Mouse (Mus musculus) liver, embryonic 16.5 days (tissue): ENCODE measurements around the gene Ap4e1. TPM values are rescaled to one million over a fixed set of nuclear protein-coding genes. Genes with fewer than 3 reads are reported as not detected.
A peak's percentile ranks its signal among the peaks of the same experiment; 100 is the strongest.

ENCODE experiments used
- ATAC-seq: fragments of 200-750 bp; cut with Nextera tagmentation; 2 replicates; pipeline ENCODE4 v1.8.0; 2017; ENCODE audit warnings: low read depth, mild to moderate bottlenecking, moderate number of reproducible peaks, moderate library complexity
- H3K27ac ChIP-seq: fragments of 300-500 bp; sonication (generic); 2 replicates; pipeline ENCODE4 v1.5.1; 2014; ENCODE audit warnings: mild to moderate bottlenecking, low read length
- H3K27me3 ChIP-seq: fragments of 300-500 bp; sonication (generic); 2 replicates; pipeline ENCODE4 v1.6.1; 2014; ENCODE audit warnings: low read depth, low read length, mixed read lengths; ENCODE audit not compliant: control insufficient read depth, insufficient read depth
- H3K36me3 ChIP-seq: fragments of 300-500 bp; sonication (generic); 2 replicates; pipeline ENCODE4 v1.6.1; 2014; ENCODE audit warnings: mild to moderate bottlenecking; ENCODE audit not compliant: control insufficient read depth, insufficient read depth
- H3K4me1 ChIP-seq: fragments of 300-500 bp; sonication (generic); 2 replicates; pipeline ENCODE4 v1.6.1; 2014; ENCODE audit warnings: low read depth, low read length, mixed read lengths; ENCODE audit not compliant: control insufficient read depth
- H3K4me2 ChIP-seq: fragments of 300-500 bp; sonication (generic); 2 replicates; pipeline ENCODE4 v1.6.1; 2014; ENCODE audit warnings: low read depth, low read length, mixed read lengths
- H3K4me3 ChIP-seq: fragments of 300-500 bp; sonication (generic); 2 replicates; pipeline ENCODE4 v1.5.1; 2014; ENCODE audit warnings: low read depth, mild to moderate bottlenecking, low read length
- H3K9ac ChIP-seq: fragments of 300-500 bp; sonication (generic); 2 replicates; pipeline ENCODE4 v1.6.1; 2014; ENCODE audit warnings: low read depth, low read length
- H3K9me3 ChIP-seq: fragments of 300-500 bp; sonication (generic); replicated peaks from 2 replicates; pipeline ENCODE4 v1.6.1; 2016; ENCODE audit warnings: low read length; ENCODE audit not compliant: control insufficient read depth
- WGBS: fragments of 180-500 bp; shearing (Covaris S2); extraction: QIAGEN DNeasy Blood & Tissue Kit; methylation state at CpG from one replicate; pipeline ENCODE4 v1.1.7; 2014; ENCODE audit not compliant: insufficient replicate concordance; 5-methylcytosine and 5-hydroxymethylcytosine counted together
- polyA plus RNA-seq: library from polyadenylated mRNA; unstranded; fragments of >200 nt; fragmentation: Nextera tagmentation; extraction: Ambion mirVana; gene quantifications from 2 replicates; pipeline ENCODE4 v1.2.1, GENCODE M21; 2015

Ap4e1 gene
- polyA plus RNA-seq: 4.3 and 5.0 TPM in 2 replicates

GRCm38 (mm10) chr2:127008469-127008998 lies at the start of gene Ap4e1:
Gene Ap4e1 (plus strand): TSS chr2:127008717.
- peak; percentile 82 for ATAC-seq
- peak within 1 kb of the TSS; percentile 56 for H3K4me2 ChIP-seq
- under 1% methylated on average over 40 of the region's 40 CpGs for WGBS
- peaks cover 4% of the 10 kb centered on the region; the same call in 1 of the 2 replicates for H3K36me3 ChIP-seq
- H3K9ac ChIP-seq: peak within 1 kb of the TSS; percentile 84
- H3K9me3 ChIP-seq: no peaks in the 10 kb centered on the region
- H3K27me3 ChIP-seq: no peaks in the 10 kb centered on the region
- H3K27ac ChIP-seq: peak within 1 kb of the TSS; percentile 84
- peaks cover 8% of the 10 kb centered on the region for H3K4me1 ChIP-seq
- H3K4me3 ChIP-seq: peak within 1 kb of the TSS; percentile 89

GRCm38 (mm10) chr2:126961696-126962095 lies 46.8 kb upstream of the Ap4e1 start:
- H3K9ac ChIP-seq: no peak overlapping the region
- H3K4me3 ChIP-seq: no peak overlapping the region
- no peak overlapping the region for H3K27ac ChIP-seq
- no peak for ATAC-seq
- no peaks in the 10 kb centered on the region for H3K4me1 ChIP-seq
- 62% methylated on average over 2 of the region's 2 CpGs for WGBS
- no peak overlapping the region for H3K4me2 ChIP-seq
- no peaks in the 10 kb centered on the region for H3K27me3 ChIP-seq
- H3K9me3 ChIP-seq: no peaks in the 10 kb centered on the region
- H3K36me3 ChIP-seq: no peaks in the 10 kb centered on the region

GRCm38 (mm10) chr2:126977428-126977827 lies 31.1 kb upstream of the Ap4e1 start:
- Histone ChIP-seq H3K27ac (no peak overlapping the region), H3K36me3 (no peaks in the 10 kb centered on the region), H3K27me3 (no peaks in the 10 kb centered on the region), H3K4me1 (no peaks in the 10 kb centered on the region), H3K4me2 (no peak overlapping the region), H3K4me3 (no peak overlapping the region), H3K9ac (no peak overlapping the region), H3K9me3 (no peaks in the 10 kb centered on the region)
- 56% methylated on average over 6 of the region's 6 CpGs for WGBS
- ATAC-seq: no peak

DNA sequence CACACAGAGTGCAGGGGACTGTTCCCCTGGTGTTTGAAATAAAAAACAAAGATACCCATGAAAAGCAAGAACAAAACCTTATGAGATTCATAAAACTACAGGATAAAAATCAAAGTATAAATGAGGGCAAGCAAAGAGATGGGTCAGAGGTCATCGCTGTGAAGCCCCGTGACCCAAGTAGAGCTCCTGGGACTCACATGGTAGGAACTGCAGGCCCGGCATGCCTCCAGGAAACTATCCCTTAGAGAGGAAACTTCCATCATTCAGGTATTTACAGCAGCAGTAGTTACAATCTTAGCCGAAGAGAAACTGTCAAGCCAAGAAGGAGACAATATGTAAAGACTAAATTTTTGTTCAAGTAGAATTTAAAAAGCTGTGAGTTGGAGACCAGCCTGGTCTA lies 25.3 kb upstream of the Ap4e1 start:
- H3K27ac ChIP-seq: no peak overlapping the region
- no peaks in the 10 kb centered on the region for H3K36me3 ChIP-seq
- ATAC-seq: no peak
- no peak overlapping the region for H3K4me2 ChIP-seq
- H3K9ac ChIP-seq: no peak overlapping the region
- H3K4me1 ChIP-seq: no peaks in the 10 kb centered on the region
- H3K4me3 ChIP-seq: no peak overlapping the region
- H3K9me3 ChIP-seq: no peaks in the 10 kb centered on the region
- WGBS: 54% methylated on average over 4 of the region's 4 CpGs
- no peaks in the 10 kb centered on the region for H3K27me3 ChIP-seq

DNA sequence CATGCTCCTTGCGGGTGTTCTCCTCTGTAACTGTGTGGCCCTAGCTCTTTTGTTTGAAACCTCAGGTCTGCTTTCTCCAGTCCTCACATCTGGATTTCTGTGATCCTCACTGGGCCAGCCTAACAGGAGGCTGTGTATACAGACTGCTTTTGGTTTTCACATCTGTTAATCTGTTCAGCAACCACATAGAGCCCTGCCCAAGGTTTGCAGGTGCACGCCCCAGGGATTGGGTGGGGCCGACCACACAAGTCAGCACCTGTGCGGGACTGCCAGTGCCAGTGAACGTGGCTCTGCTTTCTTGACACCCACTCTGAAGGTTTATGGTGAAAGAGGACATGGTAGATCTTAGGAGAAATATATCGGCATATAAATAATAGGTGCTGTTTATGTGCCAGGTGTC lies 18.6 kb upstream of the Ap4e1 start:
- no peak overlapping the region for H3K4me2 ChIP-seq
- no peaks in the 10 kb centered on the region for H3K4me1 ChIP-seq
- 51% methylated on average over 6 of the region's 6 CpGs for WGBS
- no peak overlapping the region for H3K27ac ChIP-seq
- ATAC-seq: no peak
- no peaks in the 10 kb centered on the region for H3K36me3 ChIP-seq
- no peaks in the 10 kb centered on the region for H3K9me3 ChIP-seq
- no peak overlapping the region for H3K4me3 ChIP-seq
- no peaks in the 10 kb centered on the region for H3K27me3 ChIP-seq
- H3K9ac ChIP-seq: no peak overlapping the region

DNA sequence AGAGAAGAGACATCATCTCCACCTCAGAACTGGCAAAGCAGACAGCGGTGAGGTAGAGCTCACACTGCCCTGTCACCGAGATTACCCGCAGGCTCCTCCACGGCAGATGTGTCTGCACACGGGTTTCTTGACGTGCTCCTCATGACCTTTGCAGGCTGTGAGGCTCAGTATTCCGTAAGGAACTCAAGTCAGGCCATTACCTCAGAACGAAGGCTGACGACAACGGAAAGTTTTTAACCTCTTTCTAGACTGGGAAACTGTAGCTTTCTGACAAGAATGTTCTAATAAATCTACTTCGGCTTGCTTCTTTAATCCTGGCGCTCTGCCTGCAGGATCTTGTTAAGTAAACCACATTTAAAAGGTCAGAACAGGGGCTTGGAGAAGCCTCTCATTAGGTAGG lies 15.8 kb upstream of the Ap4e1 start:
- WGBS: 69% methylated on average over 12 of the region's 12 CpGs
- no peak overlapping the region for H3K27ac ChIP-seq

GRCm38 (mm10) chr2:126994384-126995166 lies 13.9 kb upstream of the Ap4e1 start:
- no peak for ATAC-seq

More for the DNA sequence above, 15.8 kb upstream of the Ap4e1 start:
- Histone ChIP-seq H3K4me2 (no peak overlapping the region), H3K9me3 (no peaks in the 10 kb centered on the region), H3K4me3 (no peak overlapping the region), H3K36me3 (no peaks in the 10 kb centered on the region), H3K27me3 (no peaks in the 10 kb centered on the region), H3K4me1 (no peaks in the 10 kb centered on the region), H3K9ac (no peak overlapping the region)
- ATAC-seq: no peak

DNA sequence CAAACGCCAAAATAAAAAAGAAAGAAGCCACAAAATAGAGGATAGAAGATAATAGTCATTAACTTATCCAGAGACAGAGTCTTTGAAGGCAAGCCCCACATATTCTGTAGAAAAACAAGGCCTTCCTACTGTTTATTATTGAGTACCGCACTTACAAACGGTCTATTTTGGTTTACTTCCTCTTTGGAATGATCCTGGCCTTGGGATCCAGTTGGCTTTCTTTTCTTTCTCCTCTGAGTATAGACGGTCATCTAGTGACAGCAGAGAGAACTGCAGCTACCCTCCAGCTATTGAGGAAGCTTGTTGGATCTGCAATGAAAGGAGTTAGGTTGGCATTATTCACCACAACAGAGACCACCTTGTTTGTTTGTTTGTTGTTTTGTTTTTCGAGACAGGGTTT lies 11.8 kb upstream of the Ap4e1 start:
- no peak overlapping the region for H3K27ac ChIP-seq
- no peak overlapping the region for H3K4me3 ChIP-seq
- H3K9ac ChIP-seq: no peak overlapping the region
- no peaks in the 10 kb centered on the region for H3K27me3 ChIP-seq
- WGBS: 4% methylated on average over 5 of the region's 5 CpGs
- no peaks in the 10 kb centered on the region for H3K4me1 ChIP-seq
- H3K36me3 ChIP-seq: no peaks in the 10 kb centered on the region
- no peak for ATAC-seq
- no peaks in the 10 kb centered on the region for H3K9me3 ChIP-seq
- no peak overlapping the region for H3K4me2 ChIP-seq

More at GRCm38 (mm10) chr2:126994384-126995166, 13.9 kb upstream of the Ap4e1 start:
- no peak overlapping the region for H3K4me2 ChIP-seq
- no peaks in the 10 kb centered on the region for H3K4me1 ChIP-seq
- no peak overlapping the region for H3K4me3 ChIP-seq
- WGBS: 64% methylated on average over 6 of the region's 6 CpGs
- no peaks in the 10 kb centered on the region for H3K27me3 ChIP-seq
- H3K36me3 ChIP-seq: no peaks in the 10 kb centered on the region
- H3K9ac ChIP-seq: no peak overlapping the region
- no peaks in the 10 kb centered on the region for H3K9me3 ChIP-seq
- H3K27ac ChIP-seq: no peak overlapping the region

DNA sequence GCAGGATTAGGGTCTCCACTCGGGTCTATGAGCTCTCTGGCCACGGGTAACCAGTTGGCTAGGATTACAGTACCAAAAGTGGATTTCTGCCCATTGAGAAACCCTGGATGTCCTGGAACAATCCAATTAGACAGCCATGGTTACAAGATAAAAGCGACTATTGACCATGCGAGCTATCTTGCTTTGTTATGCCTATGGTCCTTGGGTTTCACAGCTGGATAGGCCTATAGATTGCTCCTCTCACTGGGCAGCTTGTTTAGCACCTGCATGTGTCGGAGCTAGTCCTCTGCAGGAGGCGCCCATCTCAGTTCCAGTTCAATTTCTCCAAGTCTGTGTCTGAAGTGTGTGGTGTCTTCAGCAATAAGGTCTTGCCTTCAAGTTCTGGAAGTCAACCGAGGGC lies 10.3 kb upstream of the Ap4e1 start:
- Histone ChIP-seq H3K4me1 (no peaks in the 10 kb centered on the region), H3K9ac (no peak overlapping the region), H3K27me3 (no peaks in the 10 kb centered on the region), H3K4me3 (no peak overlapping the region), H3K4me2 (no peak overlapping the region), H3K27ac (no peak overlapping the region), H3K36me3 (no peaks in the 10 kb centered on the region), H3K9me3 (no peaks in the 10 kb centered on the region)
- no peak for ATAC-seq
- WGBS: 50% methylated on average over 7 of the region's 7 CpGs
